Mouse (Mus musculus) bone marrow macrophage, adult 2 months (primary cell): ENCODE data around the gene Prune1.

Experiments
- CTCF ChIP-seq: IDR thresholded peaks from 2 replicates; pipeline ENCODE4 v1.5.1; 2012; ENCODE audit warnings: low read depth, mild to moderate bottlenecking, low read length, moderate library complexity
- POLR2A ChIP-seq: IDR thresholded peaks from 2 replicates; pipeline ENCODE4 v1.6.1; 2012; ENCODE audit warnings: mild to moderate bottlenecking, low read depth, low read length, borderline replicate concordance

GRCm38 (mm10) chr3:95240900-95241299, 41.0 kb downstream of the Prune1 start:
- TF ChIP-seq POLR2A (no peak), CTCF (no peak)
